Mouse (Mus musculus): ENCODE data around the gene Iqcn. TPM values are rescaled to one million over a fixed set of nuclear protein-coding genes. Genes with fewer than 3 reads are reported as not detected.
A peak's percentile ranks its signal among the peaks of the same experiment; 100 is the strongest.

Gene Iqcn
- polyA plus RNA-seq, 1 experiment from 2014 or later = 0.02 TPM

DNA sequence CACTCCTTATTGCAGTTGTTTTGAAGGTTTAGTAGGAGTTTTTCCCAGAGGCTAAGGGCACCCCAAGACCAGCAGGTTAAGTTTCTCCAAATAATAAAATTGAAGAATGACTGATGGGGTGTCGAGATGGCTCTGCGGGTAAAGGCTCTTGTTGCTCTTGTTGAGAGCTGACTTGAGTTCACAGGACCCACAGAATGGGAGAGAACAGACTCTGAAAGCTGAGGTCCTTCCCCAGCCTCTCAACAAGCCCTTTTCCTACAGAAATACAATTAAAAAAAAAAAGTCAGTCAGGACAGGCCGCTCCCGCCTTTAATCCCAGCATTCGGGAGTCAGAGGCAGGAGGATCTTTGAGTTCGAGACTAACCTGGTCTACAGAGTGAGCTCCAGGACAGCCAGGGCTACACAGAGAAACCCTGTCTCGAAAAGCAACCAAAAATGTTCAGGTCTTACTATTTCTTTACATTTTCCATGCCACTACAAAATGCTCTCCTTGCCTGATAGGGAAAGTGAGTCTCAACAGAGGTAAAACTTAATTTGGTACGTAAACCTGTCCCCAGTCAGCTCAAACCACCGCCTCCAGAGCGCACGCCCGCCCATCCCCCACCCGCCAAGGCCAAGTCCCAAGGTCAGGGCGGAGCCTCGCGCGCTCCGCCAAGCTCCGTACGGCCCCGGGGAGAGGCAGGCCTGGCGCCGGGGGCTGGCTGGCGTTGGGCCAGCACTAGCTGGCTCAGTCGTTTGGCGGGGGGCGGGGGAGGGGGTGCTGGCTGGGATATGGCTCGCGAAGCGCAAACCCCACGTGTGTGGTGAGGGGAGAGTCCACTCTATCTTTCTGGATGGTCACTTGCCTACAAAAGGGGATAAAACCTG is 7.0 kb upstream of the Iqcn start:
- peak overlapping the region; percentile 91 for H3K27ac ChIP-seq
- H3K4me3 ChIP-seq = peak overlapping the region; percentile 18
- peaks cover 58% of the 10 kb centered on the region for H3K4me1 ChIP-seq
- H3K27me3 ChIP-seq = no peaks in the 10 kb centered on the region
- no peaks in the 10 kb centered on the region for H3K9me3 ChIP-seq
- WGBS = 4% methylated on average over 31 of the region's 31 CpGs
- no peak for ATAC-seq (ENCODE audit: borderline replicate concordance, extremely low read depth, low FRiP score, low TSS enrichment)
- no peaks in the 10 kb centered on the region for H3K36me3 ChIP-seq
- H3K4me2 ChIP-seq = peak overlapping the region; percentile 58
- peak overlapping the region; percentile 35; the same call in 1 of the 2 replicates for H3K9ac ChIP-seq

DNA sequence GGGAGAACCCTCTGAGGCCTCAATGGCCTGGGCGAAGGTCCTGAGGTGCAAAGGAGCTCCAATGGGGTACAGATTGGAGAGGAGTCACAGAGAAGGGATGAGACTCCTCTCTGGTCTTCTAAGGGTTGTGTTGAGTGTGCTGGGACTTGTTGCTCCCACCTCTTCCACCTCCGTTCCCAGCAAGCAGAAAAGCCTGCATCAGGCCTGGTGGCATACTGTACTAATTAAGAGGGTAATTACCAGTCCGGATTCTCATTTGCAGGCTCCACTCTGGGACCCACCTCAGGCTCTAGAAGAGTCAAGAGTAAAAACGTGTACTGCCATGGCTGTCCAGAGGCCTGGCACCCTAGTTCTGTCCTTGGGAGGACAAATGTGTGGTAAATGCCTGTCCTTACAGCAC is 6.3 kb upstream of the Iqcn start:
- peak overlapping the region; percentile 18 for H3K4me3 ChIP-seq
- peak overlapping the region; percentile 91 for H3K27ac ChIP-seq
- peak overlapping the region; percentile 58 for H3K4me2 ChIP-seq
- peak overlapping the region; percentile 35; the same call in 1 of the 2 replicates for H3K9ac ChIP-seq
- no peaks in the 10 kb centered on the region for H3K27me3 ChIP-seq
- H3K9me3 ChIP-seq = no peaks in the 10 kb centered on the region
- peaks cover 55% of the 10 kb centered on the region for H3K4me1 ChIP-seq
- H3K36me3 ChIP-seq = no peaks in the 10 kb centered on the region
- WGBS = 34% methylated on average over 4 of the region's 4 CpGs
- no peak for ATAC-seq (ENCODE audit: borderline replicate concordance, extremely low read depth, low FRiP score, low TSS enrichment)

GRCm38 (mm10) chr8:70697366-70698250 is 5.6 kb upstream of the Iqcn start:
- Histone ChIP-seq H3K36me3 (no peaks in the 10 kb centered on the region), H3K4me3 (peak overlapping the region; percentile 86), H3K9me3 (no peaks in the 10 kb centered on the region), H3K4me2 (peak overlapping the region; percentile 70), H3K9ac (peak overlapping the region; percentile 29), H3K27ac (peak overlapping the region; percentile 91), H3K4me1 (peaks cover 51% of the 10 kb centered on the region), H3K27me3 (no peaks in the 10 kb centered on the region)
- WGBS = 57% methylated on average over 12 of the region's 12 CpGs
- no peak for ATAC-seq (ENCODE audit: borderline replicate concordance, extremely low read depth, low FRiP score, low TSS enrichment)

GRCm38 (mm10) chr8:70698310-70699109 is 4.7 kb upstream of the Iqcn start, which contains the start of gene Jund:
Jund (plus strand) TSS chr8:70698949.
- Histone ChIP-seq H3K36me3 (no peaks in the 10 kb centered on the region), H3K4me1 (peaks cover 49% of the 10 kb centered on the region), H3K9ac (peak within 1 kb of the TSS; percentile 98), H3K4me3 (peak within 1 kb of the TSS; percentile 86), H3K27me3 (no peaks in the 10 kb centered on the region), H3K9me3 (no peaks in the 10 kb centered on the region), H3K27ac (peak within 1 kb of the TSS; percentile 99), H3K4me2 (peak within 1 kb of the TSS; percentile 70)
- ATAC-seq (ENCODE audit: borderline replicate concordance, extremely low read depth, low FRiP score, low TSS enrichment) = peak; percentile 89
- under 1% methylated on average over 66 of the region's 69 CpGs for WGBS

DNA sequence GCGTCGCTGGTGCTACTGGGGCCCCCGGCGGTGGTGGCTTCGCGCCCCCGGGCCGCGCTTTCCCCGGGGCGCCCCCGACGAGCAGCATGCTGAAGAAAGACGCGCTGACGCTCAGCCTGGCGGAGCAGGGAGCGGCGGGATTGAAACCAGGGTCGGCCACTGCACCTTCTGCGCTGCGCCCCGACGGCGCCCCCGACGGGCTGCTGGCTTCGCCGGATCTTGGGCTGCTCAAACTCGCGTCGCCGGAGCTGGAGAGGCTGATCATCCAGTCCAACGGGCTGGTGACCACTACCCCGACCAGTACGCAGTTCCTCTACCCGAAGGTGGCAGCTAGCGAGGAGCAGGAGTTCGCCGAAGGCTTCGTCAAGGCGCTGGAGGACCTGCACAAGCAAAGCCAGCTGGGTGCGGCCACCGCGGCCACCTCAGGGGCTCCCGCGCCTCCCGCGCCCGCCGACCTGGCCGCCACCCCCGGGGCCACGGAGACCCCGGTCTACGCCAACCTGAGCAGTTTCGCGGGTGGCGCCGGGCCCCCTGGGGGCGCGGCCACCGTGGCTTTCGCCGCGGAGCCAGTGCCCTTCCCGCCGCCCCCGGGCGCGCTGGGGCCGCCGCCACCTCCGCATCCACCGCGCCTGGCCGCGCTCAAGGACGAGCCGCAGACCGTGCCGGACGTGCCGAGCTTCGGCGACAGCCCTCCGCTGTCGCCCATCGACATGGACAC is 4.0 kb upstream of the Iqcn start:
- Histone ChIP-seq H3K4me3 (peak overlapping the region; percentile 86), H3K4me2 (peak overlapping the region; percentile 70), H3K36me3 (no peaks in the 10 kb centered on the region), H3K27me3 (no peaks in the 10 kb centered on the region), H3K4me1 (peaks cover 45% of the 10 kb centered on the region), H3K9me3 (no peaks in the 10 kb centered on the region), H3K27ac (peak overlapping the region; percentile 99), H3K9ac (peak overlapping the region; percentile 98)
- ATAC-seq (ENCODE audit: borderline replicate concordance, extremely low read depth, low FRiP score, low TSS enrichment) = 0 out of 2 replicates have a peak, but pooled peaks have one; percentile 1
- WGBS = under 1% methylated on average over 76 of the region's 89 CpGs

DNA sequence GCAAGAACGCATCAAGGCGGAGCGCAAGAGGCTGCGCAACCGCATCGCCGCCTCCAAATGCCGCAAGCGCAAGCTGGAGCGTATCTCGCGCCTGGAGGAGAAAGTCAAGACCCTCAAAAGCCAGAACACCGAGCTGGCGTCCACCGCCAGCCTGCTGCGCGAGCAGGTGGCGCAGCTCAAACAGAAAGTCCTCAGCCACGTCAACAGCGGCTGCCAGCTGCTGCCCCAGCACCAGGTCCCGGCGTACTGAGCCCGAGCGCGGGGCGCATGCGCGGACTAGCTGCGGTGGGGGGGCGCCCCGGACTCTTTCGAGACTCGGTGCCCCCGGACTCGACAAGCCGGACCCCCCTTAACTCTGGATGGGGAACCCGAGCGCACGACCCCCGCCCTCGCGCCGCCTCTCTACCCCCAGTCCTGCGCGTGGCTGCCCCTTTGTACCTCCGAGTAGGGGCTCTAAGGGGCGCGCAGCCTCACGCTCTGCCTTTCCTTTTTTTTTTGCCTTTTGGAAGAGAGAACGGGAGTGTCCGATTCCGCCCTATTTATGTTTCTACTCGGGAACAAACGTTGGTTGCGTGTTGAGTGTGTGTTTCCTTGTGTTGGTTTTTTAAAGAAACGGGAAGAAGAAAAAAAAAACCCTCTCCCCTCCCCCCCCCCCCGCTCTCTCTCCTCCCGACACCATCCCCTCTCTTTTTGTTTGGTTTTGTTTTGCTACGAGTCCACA is 3.3 kb upstream of the Iqcn start:
- Histone ChIP-seq H3K9me3 (no peaks in the 10 kb centered on the region), H3K4me3 (peak overlapping the region; percentile 86), H3K36me3 (no peaks in the 10 kb centered on the region), H3K27me3 (no peaks in the 10 kb centered on the region), H3K27ac (peak overlapping the region; percentile 99), H3K9ac (peak overlapping the region; percentile 98), H3K4me1 (peaks cover 44% of the 10 kb centered on the region), H3K4me2 (peak overlapping the region; percentile 70)
- no peak for ATAC-seq (ENCODE audit: borderline replicate concordance, extremely low read depth, low FRiP score, low TSS enrichment)
- under 1% methylated on average over 59 of the region's 59 CpGs for WGBS

DNA sequence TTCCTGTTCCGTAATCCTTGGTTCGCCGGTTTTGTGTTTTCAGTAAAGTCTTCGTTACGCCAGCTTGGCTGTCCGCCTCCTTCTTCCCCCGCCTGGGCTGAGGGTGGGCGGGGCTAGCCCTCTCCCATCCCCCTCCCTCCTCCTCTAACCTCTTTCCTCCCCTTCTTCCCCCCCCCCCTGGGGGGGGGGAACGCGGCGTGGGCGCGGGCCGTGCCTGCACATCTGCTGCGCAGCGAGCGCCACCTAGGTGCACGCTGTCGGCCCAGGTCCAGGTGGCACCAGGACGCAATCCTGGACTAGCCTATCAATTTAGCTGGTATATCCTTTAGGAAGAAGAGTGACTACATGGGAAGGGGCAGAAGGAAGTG is 2.7 kb upstream of the Iqcn start:
- peaks cover 38% of the 10 kb centered on the region for H3K4me1 ChIP-seq
- no peaks in the 10 kb centered on the region for H3K36me3 ChIP-seq
- peak; percentile 21; the same call in 1 of the 2 replicates for ATAC-seq (ENCODE audit: borderline replicate concordance, extremely low read depth, low FRiP score, low TSS enrichment)
- H3K9ac ChIP-seq = peak overlapping the region; percentile 98
- WGBS = 0% methylated on average over 20 of the region's 20 CpGs
- peak overlapping the region; percentile 86 for H3K4me3 ChIP-seq
- H3K9me3 ChIP-seq = no peaks in the 10 kb centered on the region
- H3K4me2 ChIP-seq = peak overlapping the region; percentile 70
- H3K27me3 ChIP-seq = no peaks in the 10 kb centered on the region
- peak overlapping the region; percentile 99 for H3K27ac ChIP-seq

GRCm38 (mm10) chr8:70701048-70701981 is 1.9 kb upstream of the Iqcn start:
- Histone ChIP-seq H3K27ac (peak overlapping the region; percentile 99), H3K9ac (peak overlapping the region; percentile 98), H3K27me3 (no peaks in the 10 kb centered on the region), H3K36me3 (no peaks in the 10 kb centered on the region), H3K4me1 (peaks cover 31% of the 10 kb centered on the region), H3K9me3 (no peaks in the 10 kb centered on the region), H3K4me2 (peak overlapping the region; percentile 70), H3K4me3 (peak overlapping the region; percentile 86)
- no peak for ATAC-seq (ENCODE audit: borderline replicate concordance, extremely low read depth, low FRiP score, low TSS enrichment)
- WGBS = 43% methylated on average over 10 of the region's 10 CpGs

DNA sequence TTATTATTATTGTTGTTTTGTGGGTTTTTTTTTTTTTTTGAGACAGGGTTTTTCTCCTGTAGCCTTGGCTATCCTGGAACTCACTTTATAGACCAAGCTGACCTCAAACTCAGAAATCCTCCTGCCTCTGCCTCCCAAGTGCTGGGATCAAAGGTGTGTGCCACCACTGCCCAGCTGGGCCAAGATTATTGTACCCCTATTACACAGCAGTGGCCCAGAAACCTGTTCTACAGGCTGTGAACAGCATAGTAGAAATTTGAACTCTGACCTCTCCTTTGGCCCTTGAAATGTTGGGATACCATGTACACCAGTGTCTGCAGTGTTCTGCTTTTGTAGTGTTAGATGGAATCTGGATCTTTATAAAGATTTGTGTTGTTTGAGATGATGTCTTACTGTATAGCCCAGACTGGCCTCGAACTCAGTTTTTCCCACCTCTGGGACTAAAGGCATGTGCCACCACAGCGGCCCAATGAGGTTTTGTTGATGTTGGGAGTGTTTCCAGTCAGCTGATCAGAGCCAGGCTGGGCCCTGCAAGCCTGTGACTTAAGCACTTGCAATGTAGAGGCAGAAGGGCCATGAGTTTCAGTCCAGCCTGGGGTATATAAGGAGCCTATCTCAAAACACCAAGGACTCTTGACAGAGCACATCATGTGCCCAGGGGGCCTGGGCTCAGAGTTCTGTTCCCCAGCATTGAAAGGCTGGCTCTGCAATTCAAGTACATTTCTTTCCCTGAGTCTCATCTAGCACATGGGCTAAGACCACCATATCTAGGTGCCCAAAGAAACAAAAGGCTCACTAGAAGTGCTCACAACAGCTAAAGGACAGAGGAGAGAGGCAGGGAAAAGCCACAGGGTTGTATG is 1.0 kb upstream of the Iqcn start:
- Histone ChIP-seq H3K36me3 (no peaks in the 10 kb centered on the region), H3K27ac (no peak overlapping the region), H3K4me1 (peaks cover 22% of the 10 kb centered on the region), H3K9me3 (no peaks in the 10 kb centered on the region), H3K9ac (no peak overlapping the region), H3K27me3 (no peaks in the 10 kb centered on the region), H3K4me2 (peak overlapping the region; percentile 70; the same call in 1 of the 2 replicates), H3K4me3 (no peak overlapping the region)
- ATAC-seq (ENCODE audit: borderline replicate concordance, extremely low read depth, low FRiP score, low TSS enrichment) = no peak
- 79% methylated on average over 2 of the region's 2 CpGs for WGBS

Measured in lung, embryonic 15.5 days (tissue).